Mouse (Mus musculus) heart, embryonic 11.5 days (tissue): ENCODE data around the gene Oard1. TPM values are rescaled to one million over a fixed set of nuclear protein-coding genes. Genes with fewer than 3 reads are reported as not detected.

Experiments
- ATAC-seq: fragments of 200-750 bp; cut with Nextera tagmentation; replicated peaks from 2 replicates; pipeline ENCODE4 v1.8.0; 2017; ENCODE audit warnings: moderate library complexity; ENCODE audit not compliant: insufficient number of reproducible peaks, low FRiP score, low TSS enrichment
- H3K27ac ChIP-seq: fragments of 300-500 bp; sonication (generic); 2 replicates; pipeline ENCODE4 v1.5.1; 2014; ENCODE audit warnings: mild to moderate bottlenecking, low read depth, low read length
- H3K27me3 ChIP-seq: fragments of 300-500 bp; sonication (generic); 2 replicates; pipeline ENCODE4 v1.6.1; 2014; ENCODE audit warnings: mild to moderate bottlenecking, low read length, mixed read lengths; ENCODE audit not compliant: control insufficient read depth, insufficient read depth
- H3K36me3 ChIP-seq: fragments of 300-500 bp; sonication (generic); 2 replicates; pipeline ENCODE4 v1.6.1; 2014; ENCODE audit warnings: mild to moderate bottlenecking, low read length, moderate library complexity, mixed read lengths; ENCODE audit not compliant: control insufficient read depth, insufficient read depth
- H3K4me1 ChIP-seq: fragments of 300-500 bp; sonication (generic); 2 replicates; pipeline ENCODE4 v1.6.1; 2014; ENCODE audit warnings: low read length; ENCODE audit not compliant: control insufficient read depth, insufficient read depth
- H3K4me2 ChIP-seq: fragments of 300-500 bp; sonication (generic); 2 replicates; pipeline ENCODE4 v1.6.1; 2014; ENCODE audit warnings: mild to moderate bottlenecking, moderate library complexity
- H3K4me3 ChIP-seq: fragments of 300-500 bp; sonication (generic); 2 replicates; pipeline ENCODE4 v1.5.1; 2014; ENCODE audit warnings: low read depth, low read length
- H3K9ac ChIP-seq: fragments of 300-500 bp; sonication (generic); 2 replicates; pipeline ENCODE4 v1.6.1; 2014; ENCODE audit warnings: mild to moderate bottlenecking, low read depth, low read length, moderate library complexity
- H3K9me3 ChIP-seq: fragments of 300-500 bp; sonication (generic); replicated peaks from 2 replicates; pipeline ENCODE4 v1.6.1; 2016; ENCODE audit warnings: low read length; ENCODE audit not compliant: control insufficient read depth
- WGBS: fragments of 180-500 bp; shearing (Covaris S2); extraction: QIAGEN DNeasy Blood & Tissue Kit; methylation state at CpG from one replicate; pipeline ENCODE4 v1.1.7; 2014; ENCODE audit not compliant: insufficient replicate concordance; 5-methylcytosine and 5-hydroxymethylcytosine counted together
- polyA plus RNA-seq: library from polyadenylated mRNA; unstranded; fragments of >200 nt; fragmentation: Nextera tagmentation; extraction: Ambion mirVana; gene quantifications from 2 replicates; pipeline ENCODE4 v1.2.1, GENCODE M21; 2014

Gene Oard1
- polyA plus RNA-seq, 1 experiment from 2014 or later: 48.0 TPM

DNA sequence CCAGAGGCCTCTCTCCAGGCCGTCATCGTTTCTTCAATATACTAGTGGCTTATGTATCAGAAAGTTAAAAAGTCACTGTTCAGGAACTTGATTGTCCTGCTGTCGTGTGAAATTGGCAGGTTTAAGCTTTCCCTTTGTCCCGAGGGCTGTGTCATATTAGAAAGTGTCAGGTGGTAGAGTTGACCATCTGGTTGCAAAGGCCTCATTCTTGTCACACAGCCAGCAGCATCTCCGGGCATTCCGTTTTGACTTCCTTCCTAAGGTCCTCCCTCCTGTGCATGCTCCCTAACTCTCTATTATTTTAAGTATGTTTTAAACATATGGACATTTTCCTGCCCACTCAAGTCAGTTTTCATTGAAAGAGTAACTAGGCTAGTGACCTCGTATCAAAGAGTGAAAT lies 6.2 kb downstream of the Oard1 start:
- Histone ChIP-seq H3K4me2 (no peak overlapping the region), H3K4me3 (no peak overlapping the region), H3K36me3 (peaks cover 5% of the 10 kb centered on the region; the same call in 1 of the 2 replicates), H3K27me3 (no peaks in the 10 kb centered on the region), H3K9me3 (no peaks in the 10 kb centered on the region), H3K4me1 (peaks cover 23% of the 10 kb centered on the region), H3K9ac (no peak overlapping the region), H3K27ac (no peak overlapping the region)
- 80% methylated on average over 7 of the region's 7 CpGs for WGBS
- ATAC-seq: no peak

DNA sequence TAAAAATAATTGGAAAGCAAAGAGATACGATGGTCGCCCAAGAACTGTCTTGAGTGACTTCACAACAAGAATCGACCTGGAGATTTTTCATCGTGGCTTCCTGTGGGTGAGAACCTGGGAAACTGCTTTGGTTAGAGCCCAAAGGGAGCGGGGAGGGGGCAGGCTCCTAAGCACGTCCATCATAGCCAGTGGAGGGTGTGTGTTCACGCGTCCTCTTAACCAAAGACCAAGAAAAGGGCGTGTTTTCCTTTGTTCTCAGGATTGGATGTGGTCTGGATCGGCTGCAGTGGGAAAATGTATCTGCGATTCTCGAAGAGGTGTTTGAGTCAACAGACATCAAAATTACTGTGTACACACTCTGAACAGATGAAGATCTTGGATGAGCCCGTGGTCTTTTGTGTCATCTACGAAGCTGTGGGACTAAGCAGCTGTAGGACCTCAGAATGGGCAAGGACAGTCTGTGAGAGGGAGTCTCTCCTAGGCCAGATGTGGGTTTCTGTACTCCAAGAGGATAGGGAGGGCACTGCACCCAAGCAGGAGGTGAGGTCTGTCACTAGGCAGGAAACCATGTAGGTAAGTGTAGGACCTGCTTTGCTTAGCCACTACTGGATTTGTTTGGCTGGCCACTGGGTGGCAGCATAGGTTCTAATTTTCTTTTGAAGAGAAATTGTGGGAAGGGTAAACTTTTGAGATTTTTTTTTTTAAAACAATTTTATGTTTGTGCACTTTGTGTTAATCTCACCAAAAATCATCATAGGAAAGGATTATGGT lies 6.8 kb downstream of the Oard1 start:
- Histone ChIP-seq H3K9me3 (no peaks in the 10 kb centered on the region), H3K27ac (no peak overlapping the region), H3K4me3 (no peak overlapping the region), H3K4me2 (no peak overlapping the region), H3K9ac (no peak overlapping the region), H3K4me1 (peaks cover 17% of the 10 kb centered on the region), H3K27me3 (no peaks in the 10 kb centered on the region), H3K36me3 (peaks cover 5% of the 10 kb centered on the region; the same call in 1 of the 2 replicates)
- 84% methylated on average over 14 of the region's 14 CpGs for WGBS
- 0 out of 2 replicates have a peak, but pooled peaks have one; percentile 53 for ATAC-seq

DNA sequence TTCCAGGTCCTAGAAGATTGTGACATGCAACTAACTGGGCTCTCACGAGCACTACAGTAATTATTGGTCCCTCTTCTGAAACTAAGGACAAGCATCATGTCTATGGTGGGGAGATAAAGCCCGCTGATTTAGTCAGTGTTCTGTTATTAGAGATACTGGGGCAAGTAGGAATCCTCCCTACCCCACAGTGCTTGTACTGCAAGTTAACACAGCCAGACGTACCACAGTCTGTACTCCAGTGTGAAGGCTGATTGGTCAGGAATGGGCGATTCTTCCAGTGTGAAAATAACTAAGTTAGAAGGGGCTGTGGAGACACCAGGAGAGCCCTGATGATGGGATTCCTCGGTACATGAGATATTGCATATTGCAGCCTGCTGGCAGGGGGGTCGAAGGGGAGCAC lies 7.7 kb downstream of the Oard1 start:
- Histone ChIP-seq H3K36me3 (peaks cover 6% of the 10 kb centered on the region), H3K9ac (no peak overlapping the region), H3K4me1 (peaks cover 17% of the 10 kb centered on the region), H3K27ac (peak overlapping the region; percentile 42; the same call in 1 of the 2 replicates), H3K4me2 (no peak overlapping the region), H3K4me3 (no peak overlapping the region), H3K27me3 (no peaks in the 10 kb centered on the region), H3K9me3 (no peaks in the 10 kb centered on the region)
- 0 out of 2 replicates have a peak, but pooled peaks have one; percentile 16 for ATAC-seq
- WGBS: 67% methylated on average over 6 of the region's 6 CpGs

DNA sequence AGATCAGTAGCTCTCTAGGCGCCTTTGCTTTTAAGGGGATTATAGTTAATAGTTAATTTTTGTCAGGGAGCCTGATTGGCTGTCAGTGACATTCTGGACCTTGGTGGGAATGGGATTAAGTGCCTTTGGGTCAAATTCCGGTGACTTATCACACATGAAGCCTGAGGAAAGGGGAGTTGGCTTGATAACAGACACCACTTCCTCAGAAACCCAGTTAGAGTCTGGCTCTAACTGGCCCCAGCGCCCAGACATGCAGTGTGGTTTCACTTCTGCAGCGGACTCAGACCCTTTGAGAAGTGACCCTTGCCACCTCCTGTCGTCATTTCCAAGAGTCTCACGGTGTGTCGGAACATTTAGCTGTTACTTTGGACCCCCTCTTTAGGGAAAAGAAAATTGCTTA lies 8.4 kb downstream of the Oard1 start:
- peaks cover 13% of the 10 kb centered on the region for H3K36me3 ChIP-seq
- H3K4me1 ChIP-seq: peaks cover 17% of the 10 kb centered on the region
- peak overlapping the region; percentile 39 for H3K4me2 ChIP-seq
- no peak for ATAC-seq
- 32% methylated on average over 7 of the region's 7 CpGs for WGBS
- H3K9ac ChIP-seq: 0 out of 2 replicates have a peak overlapping the region, but pooled peaks have one; percentile 6
- no peaks in the 10 kb centered on the region for H3K27me3 ChIP-seq
- H3K4me3 ChIP-seq: no peak overlapping the region
- H3K27ac ChIP-seq: peak overlapping the region; percentile 42
- H3K9me3 ChIP-seq: no peaks in the 10 kb centered on the region

DNA sequence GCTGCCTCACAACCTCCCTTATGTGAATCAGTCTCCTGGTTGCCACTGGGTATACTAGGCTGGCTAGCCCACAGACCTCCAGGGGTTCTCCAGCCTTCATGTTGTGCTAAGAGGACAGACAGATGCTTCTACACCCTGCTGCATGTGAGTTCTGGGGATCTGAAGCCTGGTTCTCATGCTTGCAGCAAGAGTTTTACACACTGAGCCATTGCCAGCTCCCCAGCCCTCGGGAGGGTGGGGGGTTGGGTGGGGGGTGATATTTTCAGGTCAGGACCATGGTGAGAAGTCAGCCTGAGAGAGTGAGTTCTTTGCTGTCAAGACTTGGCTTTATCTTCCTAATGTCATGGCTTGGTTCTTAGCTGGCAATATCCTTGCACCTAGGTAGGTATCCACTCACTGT lies 9.0 kb downstream of the Oard1 start:
- Histone ChIP-seq H3K4me2 (no peak overlapping the region; the same call in 1 of the 2 replicates), H3K27me3 (no peaks in the 10 kb centered on the region), H3K9ac (no peak overlapping the region), H3K9me3 (no peaks in the 10 kb centered on the region), H3K36me3 (peaks cover 14% of the 10 kb centered on the region), H3K27ac (peak overlapping the region; percentile 42), H3K4me3 (no peak overlapping the region), H3K4me1 (peaks cover 17% of the 10 kb centered on the region)
- WGBS: 50% methylated on average over 1 of the region's 1 CpGs
- ATAC-seq: no peak

DNA sequence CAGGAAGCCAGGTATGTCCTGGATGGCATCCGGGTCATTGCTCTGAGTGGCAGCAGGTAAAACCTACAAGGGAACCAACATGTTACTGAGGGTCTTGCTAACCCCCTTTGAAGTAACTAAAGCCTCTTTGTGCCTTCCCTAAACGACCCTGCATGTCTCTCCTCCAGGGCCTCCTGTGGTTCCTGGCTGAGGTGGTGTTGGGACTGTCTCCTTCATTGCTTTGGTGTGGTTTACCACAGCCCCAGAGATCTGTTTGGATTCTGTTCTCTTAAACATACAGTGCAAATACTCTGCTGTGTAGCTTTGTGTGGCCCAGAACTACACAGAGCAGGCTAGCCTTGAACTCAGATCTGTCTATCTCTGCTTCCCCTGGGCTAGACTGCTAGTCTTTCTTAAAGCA lies 9.8 kb downstream of the Oard1 start:
- 56% methylated on average over 2 of the region's 2 CpGs for WGBS
- H3K4me3 ChIP-seq: no peak overlapping the region
- no peak for ATAC-seq
- H3K9me3 ChIP-seq: no peaks in the 10 kb centered on the region
- peaks cover 20% of the 10 kb centered on the region for H3K4me1 ChIP-seq
- H3K36me3 ChIP-seq: peaks cover 14% of the 10 kb centered on the region
- H3K4me2 ChIP-seq: no peak overlapping the region
- no peaks in the 10 kb centered on the region for H3K27me3 ChIP-seq
- H3K27ac ChIP-seq: no peak overlapping the region
- H3K9ac ChIP-seq: no peak overlapping the region

DNA sequence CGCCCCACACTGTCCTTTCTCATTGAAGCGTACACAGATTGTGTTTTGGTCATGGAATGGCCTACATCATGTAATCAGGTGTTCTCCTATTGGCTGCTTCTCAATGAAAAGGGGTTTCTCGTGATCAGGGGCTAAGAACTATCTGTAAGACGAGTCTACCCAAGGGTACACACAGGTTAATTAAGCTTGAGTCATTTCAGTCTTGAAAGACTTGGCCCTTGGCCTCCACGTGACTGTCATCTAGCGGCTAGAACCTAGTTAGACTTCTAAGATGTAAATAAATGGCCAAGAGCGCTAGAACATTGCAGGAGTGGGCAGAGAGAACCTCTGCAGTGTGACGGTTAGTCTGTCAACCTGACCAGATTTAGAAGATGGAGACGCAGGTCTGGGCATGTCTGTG lies 14.4 kb downstream of the Oard1 start:
- peaks cover 9% of the 10 kb centered on the region for H3K36me3 ChIP-seq

DNA sequence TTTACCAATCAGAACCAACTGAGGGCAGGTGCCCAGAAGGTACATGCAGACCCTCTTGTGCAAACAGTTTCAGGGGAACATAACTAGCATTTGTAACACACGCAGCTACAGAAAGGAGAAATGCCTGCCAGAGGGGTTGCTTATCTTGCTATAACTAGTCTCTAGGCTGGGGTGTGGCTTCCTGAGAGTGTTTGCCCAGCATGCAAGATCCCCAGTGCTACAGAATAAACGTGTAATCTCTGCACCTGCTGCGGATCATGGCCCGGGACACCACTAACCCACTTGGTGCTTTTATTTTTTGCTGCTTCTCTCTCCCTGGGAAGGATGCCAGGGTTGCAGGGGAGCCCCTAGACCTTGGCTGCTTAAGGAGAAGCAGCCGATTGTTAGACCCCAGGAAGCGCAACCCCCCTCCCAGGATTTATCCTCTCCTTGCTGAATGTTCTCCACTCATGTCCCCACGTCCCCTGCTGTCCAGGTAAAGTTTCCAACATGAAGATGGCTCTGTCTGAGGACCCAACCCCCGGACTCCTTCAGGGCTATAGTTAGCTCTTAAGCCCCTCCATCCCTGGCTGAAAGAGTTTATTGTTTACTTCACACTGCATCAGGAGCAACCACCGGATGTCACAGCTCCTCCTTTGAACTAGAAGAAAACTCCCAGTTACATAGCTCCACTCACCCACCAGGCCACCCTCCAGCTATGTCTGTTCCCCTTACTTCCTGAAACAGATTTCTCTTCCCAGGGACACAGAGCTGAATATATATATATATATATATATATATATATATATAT lies 16.2 kb downstream of the Oard1 start:
- H3K9me3 ChIP-seq: no peaks in the 10 kb centered on the region
- no peak overlapping the region; the same call in 1 of the 2 replicates for H3K27ac ChIP-seq
- H3K4me3 ChIP-seq: no peak overlapping the region
- 30% methylated on average over 9 of the region's 9 CpGs for WGBS
- ATAC-seq: no peak
- H3K4me1 ChIP-seq: peaks cover 41% of the 10 kb centered on the region
- no peaks in the 10 kb centered on the region for H3K27me3 ChIP-seq
- peak overlapping the region; percentile 22; the same call in 1 of the 2 replicates for H3K4me2 ChIP-seq
- H3K9ac ChIP-seq: no peak overlapping the region
- H3K36me3 ChIP-seq: peaks cover 9% of the 10 kb centered on the region

More for the DNA sequence above, 14.4 kb downstream of the Oard1 start:
- H3K4me3 ChIP-seq: no peak overlapping the region
- no peaks in the 10 kb centered on the region for H3K27me3 ChIP-seq
- no peaks in the 10 kb centered on the region for H3K9me3 ChIP-seq
- H3K4me1 ChIP-seq: peaks cover 35% of the 10 kb centered on the region
- ATAC-seq: no peak
- no peak overlapping the region for H3K27ac ChIP-seq
- H3K4me2 ChIP-seq: no peak overlapping the region
- 84% methylated on average over 9 of the region's 9 CpGs for WGBS
- H3K9ac ChIP-seq: no peak overlapping the region
